Mouse (Mus musculus): Measurements from ENCODE around the gene Mrps21.

GRCm38 (mm10) chr3:95820046-95821010, 51.0 kb downstream of the Mrps21 start:
- no peak for TF ChIP-seq CTCF (IDR thresholded peaks at IDR 0.05; ENCODE audit: insufficient read depth, low read length)
- TF ChIP-seq POLR2A (IDR thresholded peaks at IDR 0.05; ENCODE audit: borderline replicate concordance, extremely low read depth, low read depth, low read length): no peak

Data from lung, adult 2 months (tissue).